Mouse (Mus musculus): ENCODE results near the gene Myo1c.

GRCm38 (mm10) chr11:75625820-75626219 is 24.5 kb upstream of the Myo1c start:
- TF ChIP-seq CTCF (IDR thresholded peaks at IDR 0.05; ENCODE audit: borderline replicate concordance, extremely low read depth, insufficient read depth, insufficient read length) (no peak), POLR2A (IDR thresholded peaks at IDR 0.05; ENCODE audit: borderline replicate concordance, extremely low read depth, insufficient read depth, insufficient read length, poor library complexity, severe bottlenecking) (no peak)
